Mouse (Mus musculus): Measurements from ENCODE around the gene 4930578G10Rik. TPM values are rescaled to one million over a fixed set of nuclear protein-coding genes. Genes with fewer than 3 reads are reported as not detected.
A peak's percentile ranks its signal among the peaks of the same experiment; 100 is the strongest.

The 4930578G10Rik gene
- total and polyA plus RNA-seq, 2 experiments from 2014 or later = 0.36 TPM; not detected in 1

DNA sequence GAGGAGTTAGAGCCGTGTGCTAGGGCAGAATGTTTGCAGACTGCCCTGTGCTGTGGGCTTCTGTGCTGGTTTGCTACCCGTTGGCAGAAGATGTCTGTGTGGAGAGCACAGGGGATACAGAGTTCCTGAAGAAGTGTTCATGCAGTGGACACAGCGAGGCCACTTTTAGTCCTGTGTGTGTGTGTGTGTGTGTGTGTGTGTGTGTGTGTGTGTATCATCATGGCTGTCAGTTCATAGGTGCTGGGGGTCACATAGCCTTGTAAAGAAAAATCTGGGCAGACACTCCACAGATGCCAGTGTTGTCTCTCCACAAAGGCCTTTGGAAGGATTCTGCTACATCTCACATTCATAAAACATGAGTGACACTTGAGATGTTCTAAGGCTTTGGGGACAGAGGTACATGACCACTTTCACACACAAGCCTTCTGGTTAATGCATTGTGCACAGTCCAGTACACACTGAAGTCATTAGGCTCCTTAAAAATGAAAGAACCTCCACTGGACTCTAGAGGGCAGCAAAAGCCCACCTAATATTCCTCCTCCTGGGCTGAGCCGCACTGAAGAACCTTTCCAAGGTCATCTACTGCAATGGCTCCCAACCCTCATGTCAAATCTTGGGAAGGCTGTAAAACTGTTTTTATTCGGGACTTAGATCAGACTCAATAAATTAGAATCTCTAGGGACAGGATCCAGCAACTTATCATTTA, 141.4 kb downstream of the 4930578G10Rik start:
- H3K27ac ChIP-seq (ENCODE audit: low read depth, low read length) = no peak overlapping the region
- H3K4me1 ChIP-seq (ENCODE audit: insufficient read depth, low read length) = no peaks in the 10 kb centered on the region
- DNase-seq (ENCODE audit: low spot score) (peak; percentile 88), ATAC-seq (ENCODE audit: low FRiP score) (peak; percentile 83; the same call in 1 of the 2 replicates)
- H3K9ac ChIP-seq (replicated peaks; ENCODE audit: low read length, poor library complexity, severe bottlenecking) = no peak overlapping the region
- TF ChIP-seq CTCF (IDR thresholded peaks at IDR 0.05) = peak; percentile 88
- H3K9me3 ChIP-seq (ENCODE audit: low read length) = no peaks in the 10 kb centered on the region
- no peak overlapping the region for H3K4me3 ChIP-seq (ENCODE audit: low read depth, low read length)
- no peak overlapping the region for H3K4me2 ChIP-seq (ENCODE audit: low read depth, low read length, poor library complexity, severe bottlenecking)
- H3K36me3 ChIP-seq (ENCODE audit: insufficient read depth, low read length) = no peaks in the 10 kb centered on the region
- 30% methylated on average over 5 of the region's 5 CpGs for WGBS
- H3K27me3 ChIP-seq (ENCODE audit: insufficient read depth, low read length) = no peaks in the 10 kb centered on the region

GRCm38 (mm10) chr4:42877657-42878056, 142.3 kb downstream of the 4930578G10Rik start:
- Histone ChIP-seq H3K4me3 (ENCODE audit: low read depth, low read length) (no peak overlapping the region), H3K36me3 (ENCODE audit: insufficient read depth, low read length) (no peaks in the 10 kb centered on the region), H3K4me2 (ENCODE audit: low read depth, low read length, poor library complexity, severe bottlenecking) (no peak overlapping the region), H3K4me1 (ENCODE audit: insufficient read depth, low read length) (no peaks in the 10 kb centered on the region), H3K9ac (replicated peaks; ENCODE audit: low read length, poor library complexity, severe bottlenecking) (no peak overlapping the region), H3K9me3 (ENCODE audit: low read length) (no peaks in the 10 kb centered on the region), H3K27ac (ENCODE audit: low read depth, low read length) (no peak overlapping the region), H3K27me3 (ENCODE audit: insufficient read depth, low read length) (no peaks in the 10 kb centered on the region)
- WGBS = 81% methylated on average over 2 of the region's 2 CpGs
- no peak for ATAC-seq (ENCODE audit: low FRiP score)
- TF ChIP-seq CTCF (IDR thresholded peaks at IDR 0.05) = no peak
- no peak for DNase-seq (ENCODE audit: low spot score)

GRCm38 (mm10) chr4:42879829-42880676, 144.7 kb downstream of the 4930578G10Rik start:
- TF ChIP-seq CTCF (IDR thresholded peaks at IDR 0.05) = no peak
- Histone ChIP-seq H3K27ac (ENCODE audit: low read depth, low read length) (no peak overlapping the region), H3K36me3 (ENCODE audit: insufficient read depth, low read length) (no peaks in the 10 kb centered on the region), H3K4me2 (ENCODE audit: low read depth, low read length, poor library complexity, severe bottlenecking) (no peak overlapping the region), H3K9me3 (ENCODE audit: low read length) (no peaks in the 10 kb centered on the region), H3K4me1 (ENCODE audit: insufficient read depth, low read length) (no peaks in the 10 kb centered on the region), H3K4me3 (ENCODE audit: low read depth, low read length) (no peak overlapping the region), H3K27me3 (ENCODE audit: insufficient read depth, low read length) (no peaks in the 10 kb centered on the region), H3K9ac (replicated peaks; ENCODE audit: low read length, poor library complexity, severe bottlenecking) (no peak overlapping the region)
- 80% methylated on average over 16 of the region's 16 CpGs for WGBS
- peak; percentile 64 for DNase-seq (ENCODE audit: low spot score)
- no peak for ATAC-seq (ENCODE audit: low FRiP score)

DNA sequence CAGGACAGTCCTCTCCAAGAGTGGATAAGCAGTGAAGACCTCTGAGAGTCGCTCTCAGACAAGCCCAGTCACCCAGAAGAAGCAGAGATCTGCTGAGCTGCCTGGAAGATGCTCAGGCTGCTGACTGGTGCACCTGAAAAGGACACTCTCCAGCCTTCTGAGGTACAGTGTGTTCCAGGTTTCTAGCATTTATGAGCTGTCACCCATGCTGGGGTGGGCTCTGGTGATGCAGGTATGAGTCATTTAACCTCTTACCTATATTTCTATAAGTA, 145.3 kb downstream of the 4930578G10Rik start:
- no peaks in the 10 kb centered on the region for H3K4me1 ChIP-seq (ENCODE audit: insufficient read depth, low read length)
- no peaks in the 10 kb centered on the region for H3K36me3 ChIP-seq (ENCODE audit: insufficient read depth, low read length)
- DNase-seq (ENCODE audit: low spot score) = no peak
- no peak overlapping the region for H3K4me2 ChIP-seq (ENCODE audit: low read depth, low read length, poor library complexity, severe bottlenecking)
- whole genome bisulfite sequencing = 59% methylated on average over 1 of the region's 1 CpGs
- H3K27ac ChIP-seq (ENCODE audit: low read depth, low read length) = no peak overlapping the region
- no peak for TF ChIP-seq CTCF (IDR thresholded peaks at IDR 0.05)
- no peak for ATAC-seq (ENCODE audit: low FRiP score)
- H3K27me3 ChIP-seq (ENCODE audit: insufficient read depth, low read length) = no peaks in the 10 kb centered on the region
- no peak overlapping the region for H3K4me3 ChIP-seq (ENCODE audit: low read depth, low read length)
- H3K9me3 ChIP-seq (ENCODE audit: low read length) = no peaks in the 10 kb centered on the region
- H3K9ac ChIP-seq (replicated peaks; ENCODE audit: low read length, poor library complexity, severe bottlenecking) = no peak overlapping the region

DNA sequence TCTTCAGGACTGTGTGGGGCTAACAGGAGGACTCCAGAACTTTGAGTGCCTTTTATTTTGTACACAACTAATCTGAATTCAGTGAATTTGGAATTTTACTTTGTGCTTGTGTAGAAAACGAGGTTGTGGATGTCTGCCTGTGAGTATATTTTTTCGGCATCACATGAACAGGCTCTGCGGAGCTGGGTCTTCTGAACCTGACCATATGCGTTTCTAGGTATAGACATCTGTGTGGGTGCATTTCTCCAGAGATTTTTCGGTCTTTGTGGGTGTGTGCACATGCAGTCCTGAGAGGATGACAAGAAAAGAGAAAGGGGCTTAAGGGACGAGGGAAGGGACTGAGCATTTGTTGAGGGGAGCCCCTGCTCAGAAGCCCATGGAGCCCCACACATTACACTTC, 151.6 kb downstream of the 4930578G10Rik start:
- DNase-seq (ENCODE audit: low spot score) (no peak), ATAC-seq (ENCODE audit: low FRiP score) (no peak)
- Histone ChIP-seq H3K27me3 (ENCODE audit: insufficient read depth, low read length) (no peaks in the 10 kb centered on the region), H3K4me2 (ENCODE audit: low read depth, low read length, poor library complexity, severe bottlenecking) (no peak overlapping the region), H3K4me1 (ENCODE audit: insufficient read depth, low read length) (no peaks in the 10 kb centered on the region), H3K27ac (ENCODE audit: low read depth, low read length) (no peak overlapping the region), H3K4me3 (ENCODE audit: low read depth, low read length) (no peak overlapping the region), H3K36me3 (ENCODE audit: insufficient read depth, low read length) (no peaks in the 10 kb centered on the region), H3K9ac (replicated peaks; ENCODE audit: low read length, poor library complexity, severe bottlenecking) (no peak overlapping the region), H3K9me3 (ENCODE audit: low read length) (no peaks in the 10 kb centered on the region)
- WGBS = 87% methylated on average over 6 of the region's 6 CpGs
- TF ChIP-seq CTCF (IDR thresholded peaks at IDR 0.05) = no peak

- 95% methylated on average over 6 of the region's 6 CpGs for WGBS
- H3K4me1 ChIP-seq (ENCODE audit: insufficient read depth, low read length) = no peaks in the 10 kb centered on the region
- no peak overlapping the region for H3K4me2 ChIP-seq (ENCODE audit: low read depth, low read length, poor library complexity, severe bottlenecking)
- H3K27me3 ChIP-seq (ENCODE audit: insufficient read depth, low read length) = no peaks in the 10 kb centered on the region
- H3K9ac ChIP-seq (replicated peaks; ENCODE audit: low read length, poor library complexity, severe bottlenecking) = no peak overlapping the region
- H3K9me3 ChIP-seq (ENCODE audit: low read length) = no peaks in the 10 kb centered on the region
- TF ChIP-seq CTCF (IDR thresholded peaks at IDR 0.05) = no peak
- no peak for ATAC-seq (ENCODE audit: low FRiP score)
- no peaks in the 10 kb centered on the region for H3K36me3 ChIP-seq (ENCODE audit: insufficient read depth, low read length)
- H3K4me3 ChIP-seq (ENCODE audit: low read depth, low read length) = no peak overlapping the region
- DNase-seq (ENCODE audit: low spot score) = no peak
- no peak overlapping the region for H3K27ac ChIP-seq (ENCODE audit: low read depth, low read length)
Observed at GRCm38 (mm10) chr4:42888806-42889205, 153.5 kb downstream of the 4930578G10Rik start.

Data from midbrain, postnatal 0 days (tissue).